Mouse (Mus musculus) liver, embryonic 13.5 days (tissue): ENCODE data around the gene Gcgr. TPM values are rescaled to one million over a fixed set of nuclear protein-coding genes. Genes with fewer than 3 reads are reported as not detected.
A peak's percentile ranks its signal among the peaks of the same experiment; 100 is the strongest.

Source experiments
- ATAC-seq: fragments of 200-750 bp; cut with Nextera tagmentation; 2 replicates; pipeline ENCODE4 v1.8.0; 2017; ENCODE audit warnings: low read depth, mild to moderate bottlenecking, moderate number of reproducible peaks, moderate library complexity
- DNase-seq: peaks from one replicate; pipeline ENCODE4 v3.0.0; 2022
- H3K27ac ChIP-seq: fragments of 300-500 bp; sonication (generic); 2 replicates; pipeline ENCODE4 v1.5.1; 2015; ENCODE audit warnings: moderate library complexity, mild to moderate bottlenecking, inconsistent platforms
- H3K27me3 ChIP-seq: fragments of 300-500 bp; sonication (generic); 2 replicates; pipeline ENCODE4 v1.6.1; 2015; ENCODE audit warnings: mild to moderate bottlenecking, inconsistent platforms
- H3K36me3 ChIP-seq: fragments of 300-500 bp; sonication (generic); 2 replicates; pipeline ENCODE4 v1.6.1; 2015; ENCODE audit warnings: mild to moderate bottlenecking, inconsistent platforms
- H3K4me1 ChIP-seq: fragments of 300-500 bp; sonication (generic); replicated peaks from 2 replicates; pipeline ENCODE4 v1.6.1; 2015; ENCODE audit warnings: inconsistent platforms
- H3K4me2 ChIP-seq: fragments of 300-500 bp; sonication (generic); 2 replicates; pipeline ENCODE4 v1.6.1; 2015; ENCODE audit warnings: inconsistent platforms, mild to moderate bottlenecking, moderate library complexity
- H3K4me3 ChIP-seq: fragments of 300-500 bp; sonication (generic); replicated peaks from 2 replicates; pipeline ENCODE4 v1.5.1; 2015; ENCODE audit warnings: mild to moderate bottlenecking, inconsistent platforms
- H3K9ac ChIP-seq: fragments of 300-500 bp; sonication (generic); 2 replicates; pipeline ENCODE4 v1.6.1; 2015; ENCODE audit warnings: mild to moderate bottlenecking, inconsistent platforms
- H3K9me3 ChIP-seq: fragments of 300-500 bp; sonication (generic); replicated peaks from 2 replicates; pipeline ENCODE4 v1.6.1; 2016; ENCODE audit warnings: inconsistent platforms
- WGBS: fragments of 180-500 bp; shearing (Covaris S2); methylation state at CpG from one replicate; pipeline ENCODE4 v1.1.7; 2015; ENCODE audit not compliant: insufficient replicate concordance; 5-methylcytosine and 5-hydroxymethylcytosine counted together
- polyA plus RNA-seq: library from polyadenylated mRNA; unstranded; fragments of >200 nt; fragmentation: Nextera tagmentation; extraction: Ambion mirVana; gene quantifications from 2 replicates; pipeline ENCODE4 v1.2.1, GENCODE M21; 2015

The Gcgr gene
- polyA plus RNA-seq, 1 experiment from 2014 or later, result 10.0 TPM

DNA sequence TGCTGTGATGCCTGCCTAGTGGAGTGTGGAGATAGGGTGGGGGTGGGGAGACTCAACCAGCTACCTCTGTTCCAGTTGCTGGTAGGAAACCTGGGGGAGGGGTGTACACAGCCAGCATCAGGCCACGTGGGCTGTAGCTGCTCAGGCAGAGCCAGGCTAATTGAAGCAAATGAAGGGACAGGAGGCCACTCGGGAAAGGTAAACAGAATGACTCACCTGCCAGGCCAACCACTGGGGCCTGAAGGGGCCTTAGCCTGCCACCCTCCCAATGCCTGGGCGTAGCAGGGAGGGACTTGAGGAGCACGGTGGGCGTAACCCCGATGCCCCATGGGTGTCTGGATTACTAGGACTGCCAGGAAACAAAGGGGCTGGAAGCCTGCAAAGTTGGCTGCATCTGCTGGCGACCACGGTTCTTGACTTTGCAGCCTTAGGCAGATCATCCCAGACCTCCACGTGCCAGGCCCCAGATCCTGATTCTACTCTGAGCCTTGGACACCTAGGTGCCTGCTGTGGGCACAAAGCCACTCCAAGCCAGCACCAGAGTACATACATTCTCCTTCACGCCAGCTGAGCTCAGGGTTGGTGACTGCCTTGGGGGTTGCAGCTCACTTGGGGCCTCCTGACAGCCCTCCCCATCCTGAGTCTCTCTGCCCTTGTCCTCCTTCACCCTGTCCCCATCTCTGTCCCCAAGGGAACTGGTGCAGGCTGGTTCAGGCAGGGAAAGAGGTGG lies 9.0 kb downstream of the Gcgr start:
- Histone ChIP-seq H3K36me3 (peaks cover 22% of the 10 kb centered on the region), H3K27ac (peak overlapping the region; percentile 21), H3K27me3 (peaks cover 13% of the 10 kb centered on the region), H3K4me1 (peaks cover 23% of the 10 kb centered on the region), H3K9me3 (no peaks in the 10 kb centered on the region), H3K4me2 (no peak overlapping the region), H3K4me3 (no peak overlapping the region), H3K9ac (no peak overlapping the region)
- ATAC-seq (peak; percentile 62), DNase-seq (no peak)
- 39% methylated on average over 10 of the region's 10 CpGs for WGBS

DNA sequence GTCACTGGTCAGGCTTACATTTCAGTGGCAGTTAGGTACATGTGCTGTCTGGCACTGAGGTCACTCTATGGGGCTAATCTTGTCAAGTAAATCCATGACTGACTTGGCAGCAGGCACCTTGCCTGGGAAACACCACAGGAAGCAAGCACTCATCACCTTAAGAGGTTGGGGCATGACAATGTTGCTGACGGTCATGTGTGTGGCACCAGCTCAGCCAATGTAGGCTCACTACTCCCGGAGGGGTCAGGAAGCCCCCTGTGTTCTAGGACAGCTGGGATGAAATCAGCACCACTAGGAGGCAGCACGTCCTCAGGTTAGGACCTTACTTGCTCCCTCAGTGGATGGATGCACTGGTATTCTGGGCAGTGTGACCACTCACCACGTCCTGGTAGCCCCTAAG lies 11.4 kb downstream of the Gcgr start:
- no peak overlapping the region for H3K27ac ChIP-seq
- ATAC-seq (no peak), DNase-seq (peak; percentile 17)
- H3K4me3 ChIP-seq, result no peak overlapping the region
- H3K4me1 ChIP-seq, result peaks cover 42% of the 10 kb centered on the region
- H3K27me3 ChIP-seq, result 0 out of 2 replicates have a peak, but pooled peaks cover 2% of the 10 kb centered on the region
- 51% methylated on average over 4 of the region's 4 CpGs for WGBS
- no peaks in the 10 kb centered on the region for H3K9me3 ChIP-seq
- no peak overlapping the region for H3K9ac ChIP-seq
- H3K4me2 ChIP-seq, result no peak overlapping the region
- peaks cover 28% of the 10 kb centered on the region for H3K36me3 ChIP-seq

DNA sequence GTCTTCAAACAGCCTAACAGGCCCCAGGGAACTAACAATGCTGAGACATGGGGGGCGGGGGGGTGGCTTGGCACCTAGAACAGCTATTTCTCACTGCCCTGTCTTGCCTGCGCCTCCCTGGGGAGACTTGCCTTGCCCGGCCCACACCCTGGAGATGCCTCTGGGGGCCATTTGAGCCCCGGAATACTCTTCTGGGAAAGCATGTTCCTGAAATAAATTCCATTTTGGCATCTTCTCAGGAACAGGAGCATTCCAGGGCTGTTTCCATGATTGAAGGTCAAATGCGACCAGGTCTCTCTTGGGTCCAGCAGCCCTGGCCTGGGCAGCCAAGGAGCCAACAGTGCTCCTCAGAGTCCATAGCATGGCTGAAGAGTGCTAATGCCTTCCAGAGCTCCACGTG lies 11.9 kb downstream of the Gcgr start:
- peaks cover 47% of the 10 kb centered on the region for H3K4me1 ChIP-seq
- H3K27me3 ChIP-seq, result no peaks in the 10 kb centered on the region
- no peak overlapping the region for H3K4me3 ChIP-seq
- peaks cover 28% of the 10 kb centered on the region for H3K36me3 ChIP-seq
- H3K9ac ChIP-seq, result no peak overlapping the region
- H3K4me2 ChIP-seq, result no peak overlapping the region
- no peak for ATAC-seq
- no peaks in the 10 kb centered on the region for H3K9me3 ChIP-seq
- no peak overlapping the region for H3K27ac ChIP-seq
- WGBS, result 80% methylated on average over 6 of the region's 6 CpGs
- no peak for DNase-seq

GRCm38 (mm10) chr11:120545964-120546363 lies 15.5 kb downstream of the Gcgr start:
- ATAC-seq (no peak), DNase-seq (no peak)
- WGBS, result 80% methylated on average over 3 of the region's 3 CpGs
- Histone ChIP-seq H3K36me3 (peaks cover 28% of the 10 kb centered on the region), H3K9me3 (no peaks in the 10 kb centered on the region), H3K4me2 (no peak overlapping the region), H3K4me1 (peaks cover 54% of the 10 kb centered on the region), H3K27ac (no peak overlapping the region), H3K27me3 (no peaks in the 10 kb centered on the region), H3K4me3 (no peak overlapping the region), H3K9ac (0 out of 2 replicates have a peak overlapping the region, but pooled peaks have one; percentile 9)

GRCm38 (mm10) chr11:120547469-120547868 lies 17.0 kb downstream of the Gcgr start:
- Histone ChIP-seq H3K27ac (peak overlapping the region; percentile 97), H3K36me3 (peaks cover 25% of the 10 kb centered on the region), H3K4me2 (0 out of 2 replicates have a peak overlapping the region, but pooled peaks have one; percentile 97), H3K9ac (0 out of 2 replicates have a peak overlapping the region, but pooled peaks have one; percentile 97), H3K27me3 (no peaks in the 10 kb centered on the region), H3K4me1 (peaks cover 54% of the 10 kb centered on the region), H3K9me3 (no peaks in the 10 kb centered on the region), H3K4me3 (no peak overlapping the region)
- 39% methylated on average over 2 of the region's 2 CpGs for WGBS
- DNase-seq (no peak), ATAC-seq (no peak)

GRCm38 (mm10) chr11:120548214-120548613 lies 17.7 kb downstream of the Gcgr start:
- ATAC-seq (no peak), DNase-seq (no peak)
- peak overlapping the region; percentile 97 for H3K27ac ChIP-seq
- H3K4me3 ChIP-seq, result peak overlapping the region; percentile 84
- H3K36me3 ChIP-seq, result peaks cover 18% of the 10 kb centered on the region
- no peaks in the 10 kb centered on the region for H3K9me3 ChIP-seq
- no peaks in the 10 kb centered on the region for H3K27me3 ChIP-seq
- peaks cover 54% of the 10 kb centered on the region for H3K4me1 ChIP-seq
- peak overlapping the region; percentile 97 for H3K9ac ChIP-seq
- 74% methylated on average over 3 of the region's 3 CpGs for WGBS
- H3K4me2 ChIP-seq, result peak overlapping the region; percentile 97

GRCm38 (mm10) chr11:120548786-120549167 lies 18.3 kb downstream of the Gcgr start:
- DNase-seq (no peak), ATAC-seq (no peak)
- H3K9me3 ChIP-seq, result no peaks in the 10 kb centered on the region
- WGBS, result 17% methylated on average over 7 of the region's 7 CpGs
- H3K4me3 ChIP-seq, result peak overlapping the region; percentile 84
- H3K27me3 ChIP-seq, result no peaks in the 10 kb centered on the region
- peaks cover 13% of the 10 kb centered on the region for H3K36me3 ChIP-seq
- peak overlapping the region; percentile 97 for H3K9ac ChIP-seq
- H3K4me2 ChIP-seq, result peak overlapping the region; percentile 97
- peak overlapping the region; percentile 97 for H3K27ac ChIP-seq
- H3K4me1 ChIP-seq, result peaks cover 54% of the 10 kb centered on the region

DNA sequence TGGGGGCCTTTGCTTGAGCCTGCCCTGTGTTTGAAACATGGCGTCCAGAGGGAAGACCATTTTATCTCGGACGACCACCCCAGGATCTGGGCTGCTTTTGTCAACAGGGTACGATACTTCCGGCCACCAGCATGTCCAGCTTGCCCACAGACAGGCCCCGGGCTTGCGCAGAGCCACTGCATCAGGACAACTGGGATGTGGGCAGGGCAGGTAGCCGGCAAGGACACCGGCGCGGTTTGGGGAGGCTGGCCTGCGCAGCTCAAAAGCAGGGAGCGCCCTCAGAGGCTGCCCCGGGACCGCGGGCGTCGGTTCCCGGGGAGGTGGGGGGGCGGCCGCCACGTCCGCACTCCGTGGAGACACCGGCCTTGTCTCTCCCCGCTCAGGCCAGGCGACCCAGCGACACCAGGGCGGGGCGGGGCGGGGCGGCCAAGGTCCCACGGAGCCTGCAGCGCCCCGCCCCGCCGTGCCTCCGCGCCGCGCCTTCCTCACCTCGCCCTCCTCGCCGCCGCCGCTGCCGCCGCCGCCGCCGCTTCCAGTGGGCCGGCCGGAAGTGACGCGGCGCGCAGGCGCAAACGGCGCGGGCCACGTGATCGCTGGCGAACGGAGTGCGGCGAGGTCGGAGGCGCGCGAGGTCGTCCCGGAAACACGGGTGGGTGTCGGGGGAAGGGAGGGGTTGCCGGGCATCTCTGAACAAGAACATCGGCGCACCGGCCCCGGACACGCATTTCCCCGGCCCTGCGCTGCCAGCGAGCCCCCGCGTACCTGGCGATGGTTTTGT lies 18.9 kb downstream of the Gcgr start, which contains the start of gene Mcrip1:
Gene Mcrip1, minus strand, starts transcription at position 560 of the 778 bp plus-strand sequence.
- peak within 1 kb of the TSS; percentile 84 for H3K4me3 ChIP-seq
- peaks cover 54% of the 10 kb centered on the region for H3K4me1 ChIP-seq
- H3K4me2 ChIP-seq, result peak within 1 kb of the TSS; percentile 97
- DNase-seq (peak; percentile 85), ATAC-seq (peak; percentile 94)
- no peaks in the 10 kb centered on the region for H3K9me3 ChIP-seq
- H3K27me3 ChIP-seq, result no peaks in the 10 kb centered on the region
- H3K27ac ChIP-seq, result peak within 1 kb of the TSS; percentile 97
- under 1% methylated on average over 84 of the region's 87 CpGs for WGBS
- peaks cover 8% of the 10 kb centered on the region for H3K36me3 ChIP-seq
- H3K9ac ChIP-seq, result peak within 1 kb of the TSS; percentile 97

- H3K27ac ChIP-seq, result peak overlapping the region; percentile 97
- WGBS, result 66% methylated on average over 11 of the region's 11 CpGs
- ATAC-seq (no peak), DNase-seq (no peak)
- H3K27me3 ChIP-seq, result no peaks in the 10 kb centered on the region
- peak overlapping the region; percentile 97 for H3K4me2 ChIP-seq
- peak overlapping the region; percentile 84 for H3K4me3 ChIP-seq
- peak overlapping the region; percentile 97 for H3K9ac ChIP-seq
- H3K36me3 ChIP-seq, result no peaks in the 10 kb centered on the region
- H3K4me1 ChIP-seq, result peaks cover 50% of the 10 kb centered on the region
- no peaks in the 10 kb centered on the region for H3K9me3 ChIP-seq
Measured at GRCm38 (mm10) chr11:120549986-120550809, 19.7 kb downstream of the Gcgr start.

DNA sequence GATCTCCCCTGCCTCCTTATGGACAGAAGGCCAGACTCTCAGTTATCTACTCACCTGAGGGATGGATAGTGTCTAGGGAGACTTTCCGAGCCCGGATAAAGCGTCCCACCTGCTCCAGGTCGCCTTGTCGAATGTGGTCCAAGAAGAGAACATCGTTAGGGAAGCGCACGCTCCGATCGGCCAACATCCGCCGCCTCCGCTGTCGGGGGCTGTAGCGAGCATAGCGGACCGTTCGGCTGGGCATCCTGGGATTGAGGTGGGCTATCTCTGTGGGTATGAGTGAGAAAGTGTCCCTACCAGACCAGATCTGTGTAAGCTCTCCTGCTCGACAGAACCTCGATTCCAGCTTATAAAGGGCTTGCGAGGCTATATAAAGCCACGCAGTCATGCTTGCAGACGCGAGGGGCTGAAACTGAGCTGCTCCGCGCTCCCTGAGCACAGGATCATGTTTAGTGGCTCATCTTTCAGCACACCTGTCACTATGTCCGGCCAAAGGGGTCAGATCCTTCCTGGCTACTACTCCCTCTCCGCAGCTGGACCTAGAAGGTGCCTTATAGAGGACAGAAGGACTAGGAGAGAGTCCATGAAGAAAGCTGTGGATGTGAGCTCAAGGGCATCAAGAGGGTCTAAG lies 20.4 kb downstream of the Gcgr start, which contains the start of gene Ppp1r27:
Gene Ppp1r27, minus strand, starts transcription at position 323 of the 631 bp plus-strand sequence.
- no peaks in the 10 kb centered on the region for H3K36me3 ChIP-seq
- DNase-seq (no peak), ATAC-seq (no peak)
- peak within 1 kb of the TSS; percentile 97 for H3K27ac ChIP-seq
- no peaks in the 10 kb centered on the region for H3K9me3 ChIP-seq
- 89% methylated on average over 28 of the region's 28 CpGs for WGBS
- no peaks in the 10 kb centered on the region for H3K27me3 ChIP-seq
- H3K4me3 ChIP-seq, result peak within 1 kb of the TSS; percentile 84
- peaks cover 45% of the 10 kb centered on the region for H3K4me1 ChIP-seq
- H3K9ac ChIP-seq, result peak within 1 kb of the TSS; percentile 97
- peak within 1 kb of the TSS; percentile 97 for H3K4me2 ChIP-seq
